Mouse (Mus musculus) frontal cortex, postnatal 10 days (tissue): ENCODE data around the gene Sbno2.

Experiments
- DNase-seq, 2 experiments: peaks; one replicate each; pipeline ENCODE4 v3.0.0; 2022; ENCODE audit warnings: low spot score in 2 of 2, mixed read lengths in 1 of 2

Gene Sbno2

DNA sequence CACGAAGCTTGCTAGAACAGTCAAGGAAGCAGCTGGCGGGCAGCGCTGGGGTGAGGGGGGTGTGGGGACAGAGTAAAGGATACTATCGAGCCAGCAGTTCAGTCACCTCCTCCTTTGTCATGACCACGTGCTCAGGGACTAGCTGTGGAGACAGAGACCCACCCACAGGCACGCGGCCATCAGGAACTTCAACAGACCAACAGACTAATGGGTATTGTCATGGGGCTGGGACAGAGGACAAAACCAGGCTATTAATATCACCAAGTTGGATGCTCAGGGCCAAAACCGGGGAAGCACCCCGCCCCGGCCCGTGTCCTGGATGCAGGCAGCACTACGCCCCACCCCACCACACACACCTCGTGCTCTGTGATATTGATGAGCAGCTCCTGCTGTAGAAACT, 68.5 kb downstream of the Sbno2 start:
- no peak for DNase-seq

DNA sequence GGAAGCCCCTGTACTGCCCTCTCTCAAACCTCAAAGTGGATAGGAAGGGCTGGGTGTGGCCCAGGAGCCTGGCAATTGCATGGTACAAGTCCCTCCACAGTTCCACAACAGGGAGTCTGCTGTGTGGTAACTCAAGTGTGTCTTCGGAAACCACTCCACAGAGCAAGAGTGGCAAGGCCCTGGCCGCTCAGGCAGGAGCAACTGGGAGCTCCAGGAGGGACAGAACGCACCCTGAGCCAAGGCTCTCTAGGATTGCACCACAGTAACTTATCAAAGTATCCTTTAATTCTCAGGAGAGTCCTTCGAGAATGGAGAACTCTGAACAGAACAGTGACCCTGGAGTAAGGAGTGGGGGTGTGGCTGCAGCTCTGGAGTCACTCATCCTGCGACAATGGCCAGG, 69.7 kb downstream of the Sbno2 start:
- no peak for DNase-seq

DNA sequence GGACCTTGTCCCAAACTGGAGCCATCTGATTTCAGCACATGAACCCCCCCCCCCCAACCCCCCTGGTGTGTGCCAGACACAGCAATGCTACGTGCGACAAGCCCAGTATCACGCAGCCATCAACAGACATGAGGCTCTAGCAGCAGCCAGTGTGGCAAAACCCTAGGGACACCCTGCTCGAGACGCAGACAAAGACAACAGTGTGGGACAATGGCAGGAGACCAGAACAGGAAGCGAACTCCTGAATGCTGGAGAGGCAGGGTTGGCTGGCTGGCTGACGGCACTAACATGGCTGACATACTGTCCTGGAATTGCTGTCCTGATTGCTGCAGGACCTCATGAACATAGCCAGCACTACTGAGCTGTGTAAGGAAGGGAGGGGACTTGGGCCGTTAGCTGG, 70.2 kb downstream of the Sbno2 start:
- DNase-seq = no peak

DNA sequence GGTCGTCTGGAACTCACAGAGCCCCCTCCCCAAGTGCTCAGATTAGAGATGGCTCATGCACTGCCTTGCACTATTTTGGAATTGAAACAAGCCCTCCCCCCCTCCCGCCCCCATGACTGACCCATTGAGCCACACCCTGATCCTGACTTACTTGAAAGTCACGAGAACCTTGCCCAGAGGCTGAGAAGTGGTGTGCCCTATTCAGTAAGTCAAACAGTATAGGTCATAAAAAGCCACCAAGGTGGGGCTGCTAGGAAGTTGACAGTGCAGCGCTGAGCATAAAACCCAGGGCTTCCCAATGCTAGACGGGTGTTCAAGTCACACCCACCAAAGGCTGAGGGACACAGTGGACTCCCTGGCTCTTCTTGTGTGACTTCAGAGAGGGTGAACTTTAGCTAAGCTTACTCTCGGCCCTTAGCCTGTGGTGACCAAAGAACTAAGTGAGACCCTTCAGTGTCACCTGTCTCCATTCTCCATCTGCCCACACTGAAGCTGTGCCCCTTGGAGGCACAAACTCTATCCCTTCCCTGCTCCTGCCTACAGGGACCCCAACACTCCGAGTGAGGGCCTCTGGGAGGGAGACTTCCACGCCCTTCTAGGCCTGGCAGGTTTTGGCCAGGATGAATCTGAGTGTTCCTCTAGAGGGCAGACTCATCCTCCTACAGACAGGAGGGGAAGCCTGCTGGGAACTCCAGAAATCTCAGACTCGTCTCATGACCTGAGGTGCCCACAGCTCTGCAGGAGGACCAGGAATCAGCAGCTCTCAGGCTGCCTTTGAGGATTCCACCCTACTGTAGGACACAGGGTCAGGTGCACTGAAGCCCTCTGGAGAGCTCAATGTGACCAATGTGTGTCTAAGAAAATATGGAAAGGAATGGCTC, 71.6 kb downstream of the Sbno2 start:
- no peak for DNase-seq

DNA sequence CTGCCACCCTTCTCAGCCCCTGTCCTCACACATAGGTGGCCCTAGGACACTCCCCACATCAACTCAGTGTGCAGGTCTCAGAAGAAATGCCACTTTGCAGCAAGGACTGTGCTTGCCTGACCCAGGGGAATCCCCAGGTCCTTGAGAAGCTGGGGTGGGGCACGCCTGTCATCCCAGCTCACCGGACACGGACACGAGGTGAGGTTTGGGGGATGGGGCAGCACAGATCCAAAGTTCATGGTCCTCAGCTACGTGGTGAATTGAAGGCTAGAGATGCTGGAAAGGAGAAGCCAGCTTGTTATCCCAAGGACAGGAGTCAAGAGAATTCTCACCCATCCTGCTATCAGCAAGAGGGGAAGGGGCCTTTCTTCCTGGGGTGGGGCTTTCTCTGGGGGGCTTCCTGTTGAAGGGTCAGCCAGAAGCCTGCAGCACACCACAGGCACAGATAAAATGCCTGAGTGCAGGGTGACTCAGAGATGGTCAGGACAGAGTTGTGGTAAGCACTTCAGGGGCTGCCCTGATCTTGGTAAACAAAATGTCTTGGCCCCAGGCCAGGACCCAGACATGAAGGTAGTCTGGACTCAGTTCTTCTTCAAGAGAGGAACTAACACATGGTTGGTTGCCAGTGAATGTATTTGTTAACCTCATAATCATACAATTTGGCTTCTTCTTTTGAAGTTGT, 72.4 kb downstream of the Sbno2 start:
- DNase-seq = no peak

DNA sequence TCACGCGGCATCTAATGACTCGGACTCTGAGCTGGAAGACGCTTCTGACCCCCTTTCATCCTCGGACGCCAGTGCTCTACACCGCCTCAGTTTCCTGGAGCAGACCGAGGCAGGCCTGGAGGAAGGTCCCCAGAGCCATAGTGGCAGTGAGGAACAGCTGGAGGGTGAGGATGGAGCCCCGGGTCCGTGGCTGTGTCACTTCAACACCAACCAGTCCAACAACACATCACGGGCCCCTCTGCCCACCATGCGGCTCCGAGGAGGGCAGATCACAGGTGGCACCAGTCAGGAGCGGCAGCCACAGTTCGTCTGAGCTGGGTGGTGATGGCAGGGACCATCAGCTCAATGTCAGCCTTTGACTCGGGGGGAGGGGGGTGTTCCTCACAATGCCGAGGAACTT, 74.6 kb downstream of the Sbno2 start:
- no peak for DNase-seq

DNA sequence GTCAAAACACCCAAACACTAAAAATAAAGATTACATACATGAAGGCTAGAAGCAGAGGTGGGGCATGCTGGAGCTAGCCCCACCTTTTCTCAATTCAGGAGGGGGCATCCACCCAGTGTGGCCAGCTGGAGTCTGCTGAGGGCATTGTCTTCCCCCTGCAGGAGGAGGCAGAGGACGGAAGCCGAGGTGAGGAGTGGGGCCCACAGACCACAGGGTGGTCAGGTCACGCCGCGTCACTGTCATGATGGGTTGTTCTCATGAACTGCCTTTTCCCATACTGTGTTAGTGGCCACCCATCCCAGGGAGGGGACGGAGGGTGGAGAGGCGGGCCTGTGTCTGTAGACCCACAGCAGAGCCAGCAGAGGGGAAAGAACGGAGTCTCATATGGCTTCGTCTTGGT, 75.2 kb downstream of the Sbno2 start:
- DNase-seq = no peak

DNA sequence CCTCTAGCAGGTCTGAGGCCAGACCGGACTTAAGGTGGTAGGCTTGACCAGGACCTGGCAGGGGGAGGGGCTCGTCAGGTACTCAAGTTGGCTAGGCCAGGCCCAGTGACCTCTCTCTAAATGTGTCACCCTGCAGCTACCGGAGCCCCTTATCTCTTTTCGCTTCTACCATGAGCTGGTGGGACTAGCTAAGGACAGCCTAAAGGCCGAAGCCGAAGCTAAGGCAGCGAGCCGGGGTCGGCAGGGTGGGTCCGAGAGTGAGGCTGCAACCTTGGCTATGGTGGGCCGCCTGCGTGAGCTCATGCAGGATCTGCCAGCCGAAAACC, 76.9 kb downstream of the Sbno2 start:
- DNase-seq = no peak

DNA sequence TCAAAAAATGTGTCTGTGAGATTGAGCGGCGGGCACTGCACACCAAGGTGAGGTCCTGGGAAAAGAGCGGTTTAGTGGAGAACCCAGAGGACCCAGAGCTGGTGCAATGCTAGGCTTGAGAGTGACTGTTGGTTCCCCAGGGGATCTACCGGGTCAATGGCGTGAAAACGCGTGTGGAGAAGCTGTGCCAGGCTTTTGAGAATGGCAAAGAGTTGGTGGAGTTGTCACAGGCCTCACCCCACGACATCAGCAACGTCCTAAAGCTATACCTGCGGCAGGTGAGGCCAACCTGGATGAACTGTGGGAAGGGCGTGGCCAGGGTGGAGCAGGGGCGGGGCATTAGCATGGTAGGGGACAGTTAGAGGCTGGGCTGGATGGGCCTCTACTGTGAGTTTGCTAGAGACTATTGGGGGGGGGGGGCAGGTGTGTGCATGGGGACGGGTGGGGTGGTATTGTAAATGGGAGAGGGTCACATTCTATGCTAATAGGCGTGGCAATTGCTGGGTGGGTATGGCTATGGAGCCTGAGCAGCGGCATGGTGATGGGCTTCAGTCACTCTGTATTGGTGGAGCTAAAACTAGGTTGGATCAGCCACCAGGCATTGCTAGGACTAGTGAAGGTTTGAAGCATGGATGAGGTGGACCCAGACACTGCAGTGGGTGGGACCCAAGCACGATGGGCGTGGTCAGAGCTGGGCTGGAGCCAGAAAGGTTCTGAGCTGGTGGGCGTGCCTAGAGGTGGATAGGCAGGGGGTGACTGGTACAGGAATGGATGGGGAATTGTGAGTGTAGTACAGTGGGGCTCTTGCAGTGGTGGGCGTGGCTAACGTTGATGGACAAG, 77.5 kb downstream of the Sbno2 start:
- no peak for DNase-seq

DNA sequence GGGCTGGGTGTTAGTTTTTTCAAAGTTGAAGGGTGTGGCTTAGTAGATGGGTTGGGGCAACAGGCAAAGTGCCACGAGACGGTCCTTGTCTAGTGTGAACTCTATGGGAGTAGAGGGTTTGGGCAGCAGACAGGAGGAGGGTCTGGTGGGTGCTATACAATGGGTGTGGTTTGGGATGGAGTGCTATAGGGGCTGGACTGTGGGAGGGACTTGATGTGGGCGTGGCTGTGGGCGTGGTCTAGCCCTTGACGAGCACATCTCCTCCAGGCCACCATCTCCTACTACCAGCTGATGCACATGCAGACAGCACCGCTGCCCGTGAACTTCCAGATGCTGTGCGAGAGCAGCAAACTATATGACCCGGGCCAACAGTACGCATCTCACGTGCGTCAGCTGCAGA, 79.5 kb downstream of the Sbno2 start:
- no peak for DNase-seq

DNA sequence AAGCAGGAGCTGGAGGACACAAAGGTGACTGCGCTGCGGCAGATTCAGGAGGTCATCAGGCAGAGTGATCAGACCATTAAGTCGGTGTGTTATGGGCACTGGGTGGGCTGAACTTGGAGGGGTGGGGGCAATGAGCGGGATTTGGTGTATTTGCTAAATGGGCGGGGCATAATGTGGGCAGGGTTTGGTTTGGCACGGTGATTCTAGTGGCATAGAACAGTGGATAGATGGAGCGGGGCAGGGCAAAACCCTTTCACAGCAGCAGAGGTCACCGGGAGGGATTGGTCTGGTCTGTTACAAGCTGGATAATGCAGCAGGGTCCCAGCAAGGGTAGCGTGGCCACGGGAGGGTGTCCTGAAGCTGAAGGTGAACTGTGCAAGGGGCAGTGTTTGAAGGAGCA, 79.9 kb downstream of the Sbno2 start:
- no peak for DNase-seq

DNA sequence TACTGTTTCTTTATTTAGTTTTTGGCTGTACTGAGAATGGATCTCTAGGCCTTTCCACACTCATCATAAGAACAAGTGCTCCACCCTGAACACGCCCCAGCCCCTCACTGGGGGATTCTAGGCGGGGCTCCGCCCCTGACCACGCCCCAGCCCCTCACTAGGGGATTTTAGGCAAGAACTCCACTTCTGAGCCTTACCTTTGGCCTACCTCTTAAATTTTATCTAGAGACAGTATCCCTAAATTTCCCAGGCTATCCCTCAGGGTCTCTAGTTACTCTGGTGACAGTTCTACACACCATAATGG, 80.4 kb downstream of the Sbno2 start:
- DNase-seq = no peak

DNA sequence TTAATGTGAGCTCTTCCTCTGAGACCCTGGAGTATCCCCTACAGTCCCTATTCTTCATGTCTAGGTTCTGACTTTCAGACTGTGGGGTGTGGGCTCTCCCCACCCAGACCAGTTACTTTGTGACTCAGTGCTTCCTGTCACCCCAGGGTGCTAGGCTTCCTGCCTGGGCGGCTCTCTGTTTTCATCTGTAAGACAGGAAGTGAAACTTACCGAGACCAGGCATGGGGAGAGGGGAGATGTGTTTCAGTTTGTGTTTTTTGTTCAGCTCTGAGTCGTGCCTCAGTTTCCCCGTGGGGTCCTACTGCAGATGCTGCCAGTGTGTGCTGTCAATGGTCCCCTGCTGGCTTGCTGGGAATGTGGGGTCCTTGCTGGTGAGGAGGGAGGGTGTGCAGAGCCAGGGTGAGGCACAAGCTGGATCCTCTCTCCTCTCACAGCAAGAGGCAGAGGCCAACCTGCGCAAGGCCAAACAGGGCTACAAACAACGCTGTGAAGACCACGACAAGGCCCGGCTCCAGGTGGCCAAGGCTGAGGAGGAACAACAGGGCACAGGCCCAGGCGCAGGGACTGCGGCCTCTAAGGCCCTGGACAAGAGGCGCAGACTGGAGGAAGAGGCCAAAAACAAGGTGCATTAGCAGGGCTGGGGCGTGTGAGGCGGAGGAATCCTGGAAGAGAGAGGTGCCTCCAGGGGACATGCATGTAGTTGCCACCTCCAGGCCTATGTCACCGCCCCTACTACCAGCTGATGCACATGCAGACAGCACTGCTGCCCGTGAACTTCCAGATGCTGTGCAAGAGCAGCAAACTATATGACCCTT, 80.9 kb downstream of the Sbno2 start:
- DNase-seq = no peak

DNA sequence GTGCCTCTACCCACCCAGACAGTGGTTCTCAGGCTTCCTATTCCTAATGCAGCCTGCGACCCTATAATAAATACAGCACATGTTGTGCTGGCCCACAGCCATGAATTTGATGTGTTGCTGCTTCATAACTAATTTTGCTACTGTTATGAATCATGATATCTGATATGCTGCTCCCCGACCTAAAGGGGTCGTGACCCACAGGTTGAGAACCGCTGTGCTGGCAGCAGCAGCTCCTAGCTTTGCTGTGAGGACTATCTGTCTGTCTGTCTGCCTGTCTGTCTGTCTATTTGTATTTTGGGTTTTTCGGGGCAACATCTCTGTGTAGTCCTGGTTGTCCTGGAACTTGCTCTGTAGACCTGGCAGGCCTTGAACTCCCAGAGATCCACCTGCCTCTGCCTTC, 81.6 kb downstream of the Sbno2 start:
- DNase-seq = no peak

DNA sequence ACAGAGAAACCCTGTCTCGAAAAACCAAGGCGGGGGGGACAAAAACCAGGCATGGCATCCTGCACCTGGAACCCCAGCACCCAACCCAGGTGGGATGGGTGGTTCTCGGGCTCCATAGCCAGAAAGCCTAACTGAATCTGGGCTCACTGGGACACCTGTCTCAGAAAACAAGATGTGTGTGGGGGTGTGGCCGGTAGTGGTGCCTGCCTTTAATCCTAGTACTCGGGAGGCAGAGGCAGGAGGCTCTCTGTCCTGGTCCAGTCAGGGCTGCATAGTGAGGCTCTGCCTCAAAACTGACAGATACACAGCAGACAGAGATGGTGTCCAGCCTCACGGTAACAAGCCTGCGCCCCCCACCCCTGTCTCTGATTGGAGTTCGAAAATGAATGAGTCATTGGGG, 82.6 kb downstream of the Sbno2 start:
- no peak for DNase-seq

DNA sequence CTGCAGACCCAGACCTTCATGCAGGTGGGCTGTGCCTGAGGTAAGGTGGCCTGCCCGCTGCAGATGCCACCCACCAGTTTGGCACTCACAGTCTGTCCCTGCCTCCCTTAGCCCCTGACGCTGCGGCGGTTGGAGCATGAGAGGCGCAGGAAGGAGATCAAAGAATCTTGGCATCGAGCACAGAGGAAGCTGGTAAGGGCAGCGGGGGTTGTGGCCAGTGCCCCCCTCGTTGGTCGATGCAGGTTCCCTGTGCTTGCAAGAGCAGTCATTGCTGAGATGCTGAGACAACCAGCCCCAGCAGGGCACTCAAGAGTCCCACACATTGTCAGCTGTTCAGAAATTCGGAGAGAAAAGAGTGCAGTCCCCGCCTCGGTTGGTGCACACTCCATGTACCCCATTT, 83.2 kb downstream of the Sbno2 start:
- DNase-seq = no peak

DNA sequence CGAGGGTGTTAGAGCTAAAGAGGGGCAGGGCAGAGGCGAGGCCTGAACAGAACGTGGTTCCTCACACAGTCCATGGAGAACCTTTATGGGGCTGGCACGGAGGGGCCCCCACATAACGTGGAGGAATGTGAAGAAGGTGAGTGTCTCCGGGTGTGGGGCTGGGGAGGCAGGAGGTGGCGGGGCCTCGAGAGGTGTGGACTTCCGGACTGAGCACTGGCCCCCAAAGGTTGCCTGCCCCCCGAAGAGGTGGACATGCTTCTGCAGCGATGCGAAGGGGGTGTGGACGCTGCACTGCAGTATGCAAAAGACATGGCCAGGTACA, 84.1 kb downstream of the Sbno2 start:
- DNase-seq = no peak

DNA sequence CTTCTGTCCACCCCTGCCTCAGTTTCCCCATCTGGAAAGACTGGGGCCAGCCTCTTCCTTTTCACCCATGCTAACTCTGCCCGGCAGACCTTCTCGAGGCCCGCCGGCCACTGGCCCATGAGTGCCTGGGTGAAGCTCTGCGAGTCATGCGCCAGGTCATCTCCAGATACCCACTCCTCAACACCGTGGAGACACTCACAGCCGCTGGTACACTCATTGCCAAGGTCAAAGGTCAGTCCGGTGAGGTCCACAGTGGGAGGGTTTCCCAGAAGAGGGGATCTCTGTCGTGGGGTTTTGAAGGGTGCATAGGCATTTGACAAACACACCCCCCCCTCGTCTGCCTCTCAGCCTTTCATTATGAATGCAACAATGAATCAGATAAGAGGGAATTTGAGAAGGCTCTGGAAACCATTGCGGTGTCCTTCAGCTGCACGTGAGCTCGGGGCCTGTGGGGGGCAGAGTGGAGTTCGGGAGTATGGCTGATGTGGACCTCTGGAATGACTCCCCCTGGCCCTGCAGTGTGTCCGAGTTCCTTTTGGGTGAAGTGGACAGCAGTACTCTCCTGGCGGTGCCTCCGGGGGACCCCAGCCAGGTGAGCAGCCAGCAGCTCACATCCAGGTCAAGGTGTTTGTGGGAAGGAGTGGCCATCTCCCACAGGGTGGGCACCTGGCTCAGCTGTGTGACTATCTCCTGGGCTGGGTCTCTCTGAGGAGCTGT, 84.6 kb downstream of the Sbno2 start:
- DNase-seq = no peak

DNA sequence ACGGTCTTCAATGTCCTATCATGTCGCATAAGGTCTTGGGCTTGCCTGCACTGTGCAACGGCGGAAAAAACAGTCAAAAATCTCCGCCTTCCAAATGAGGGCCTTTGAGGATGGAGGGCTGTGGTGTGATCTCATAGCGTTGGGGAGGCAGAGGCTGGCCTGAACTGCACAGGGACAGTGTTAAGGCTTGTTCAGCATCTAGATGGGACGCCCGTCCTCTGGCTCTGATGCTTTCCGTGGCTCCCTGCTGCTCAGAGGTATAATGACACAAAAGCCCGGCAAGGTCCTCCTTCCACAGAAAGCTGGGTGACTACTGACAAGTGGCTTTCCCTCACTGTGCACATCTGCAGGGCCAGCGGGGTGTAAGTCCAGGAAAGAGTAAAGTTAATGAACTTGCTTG, 85.2 kb downstream of the Sbno2 start:
- DNase-seq = no peak

DNA sequence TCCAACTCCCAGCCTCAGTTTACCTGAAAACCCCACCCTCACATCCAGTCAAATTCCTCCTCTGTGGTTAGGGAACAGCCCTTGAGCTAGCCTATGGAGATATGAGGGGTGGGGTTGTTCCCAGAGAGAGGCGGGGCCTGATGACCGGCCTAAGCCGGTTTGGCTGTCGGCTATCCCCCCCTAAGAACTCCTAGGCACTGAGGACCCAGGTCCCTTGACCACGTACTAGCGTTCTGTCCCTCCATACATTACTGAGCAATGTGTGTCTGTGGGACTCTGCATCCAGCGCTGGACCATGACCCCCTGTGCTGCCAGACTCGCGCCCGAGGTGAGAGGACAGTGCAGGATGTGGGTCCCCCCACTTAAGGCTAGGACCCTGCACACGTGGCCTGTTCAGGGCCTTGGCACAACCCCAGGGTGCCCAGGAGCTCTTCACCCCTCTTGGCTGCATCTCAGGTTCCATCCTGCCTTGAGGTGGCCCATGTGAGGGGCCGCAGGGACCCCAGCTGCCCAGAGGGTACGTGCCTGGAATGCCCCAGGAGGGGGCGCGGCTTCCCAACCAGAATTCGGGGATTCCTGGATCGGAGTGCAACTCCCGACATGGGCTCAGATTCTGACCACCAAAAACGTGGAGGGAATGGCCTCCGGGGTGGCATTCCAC, 85.8 kb downstream of the Sbno2 start:
- DNase-seq = no peak

DNA sequence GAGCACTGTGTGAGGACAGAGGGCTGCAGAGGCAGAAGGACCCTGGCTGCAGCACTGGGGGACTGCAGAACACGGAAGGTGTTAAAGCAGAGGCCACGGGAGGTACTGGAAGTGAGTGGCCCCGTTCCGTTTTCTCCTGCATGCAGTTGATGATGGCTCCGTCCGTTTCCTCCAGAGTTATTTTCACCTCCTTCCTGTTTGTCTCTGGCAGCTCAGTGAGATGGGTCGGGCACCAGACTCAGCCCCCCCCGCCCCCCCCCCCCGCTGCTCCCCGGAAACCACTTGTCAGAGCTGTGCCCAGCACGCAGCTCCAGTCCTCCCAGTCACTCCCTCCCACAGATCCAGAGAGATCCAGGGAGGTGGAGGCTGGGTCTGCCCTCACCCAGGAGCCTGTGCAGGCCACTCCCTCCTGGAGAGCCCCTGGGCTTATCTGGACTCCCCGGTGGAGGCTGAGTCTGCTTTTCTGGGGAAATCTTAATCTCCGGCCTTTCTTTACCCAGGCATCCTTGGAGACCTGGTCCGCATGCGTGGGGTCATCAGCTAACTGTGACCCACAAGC, 86.6 kb downstream of the Sbno2 start:
- no peak for DNase-seq
